Mouse (Mus musculus): ENCODE measurements around the gene Asap2. TPM values are rescaled to one million over a fixed set of nuclear protein-coding genes. Genes with fewer than 3 reads are reported as not detected.

Asap2 gene
- total and polyA plus RNA-seq, 2 experiments from 2014 or later, result 14.9 to 27.8 TPM

DNA sequence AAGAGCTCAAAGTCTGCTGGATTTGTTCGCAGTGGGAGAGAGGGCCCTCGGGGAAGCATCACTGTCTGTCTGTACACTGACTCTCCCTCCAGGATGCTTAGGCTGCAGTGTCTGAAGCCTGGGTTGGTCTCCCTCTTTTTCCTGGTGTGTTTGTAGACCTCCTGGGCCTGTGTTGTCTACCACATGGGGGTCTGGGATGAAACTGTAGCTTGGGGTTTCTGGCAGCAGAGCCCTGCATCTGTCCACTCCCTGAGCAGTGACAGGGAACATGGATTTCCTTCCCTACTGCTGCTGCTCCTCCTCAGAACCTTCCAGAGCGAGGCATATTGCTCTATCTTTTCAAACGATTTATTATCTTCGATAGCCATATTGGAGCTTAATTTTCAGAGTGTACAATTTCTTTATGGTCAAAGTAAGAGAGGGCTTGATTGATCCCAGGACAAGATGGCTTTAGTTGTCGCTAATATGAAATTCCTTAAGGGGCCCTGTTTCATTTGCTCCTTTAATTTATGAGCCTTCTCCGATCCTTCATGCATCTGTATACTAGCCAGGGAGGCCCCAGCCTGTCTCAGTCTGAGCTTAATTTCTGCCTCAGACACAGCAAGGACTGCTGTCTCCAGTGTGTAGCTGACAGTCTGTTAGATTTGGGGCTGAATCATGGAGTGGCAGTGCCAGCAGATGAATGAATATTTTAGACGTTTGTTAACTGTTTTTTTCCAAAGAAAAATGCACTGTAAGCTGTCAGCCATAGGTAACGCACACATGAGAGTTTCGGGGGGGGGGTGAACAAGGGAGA, 135.6 kb downstream of the Asap2 start:
- ATAC-seq (peak; percentile 92), DNase-seq (peak; percentile 40)
- WGBS, result 50% methylated on average over 10 of the region's 10 CpGs
- no peaks in the 10 kb centered on the region for H3K36me3 ChIP-seq (ENCODE audit: insufficient read depth)
- H3K4me3 ChIP-seq (ENCODE audit: low read depth, low read length), result no peak overlapping the region
- H3K9ac ChIP-seq, result no peak overlapping the region
- H3K9me3 ChIP-seq (ENCODE audit: low read length), result no peaks in the 10 kb centered on the region
- peak overlapping the region; percentile 24; the same call in 1 of the 2 replicates for H3K27ac ChIP-seq (ENCODE audit: low read depth, low read length)
- TF ChIP-seq CTCF (IDR thresholded peaks at IDR 0.05; ENCODE audit: low read depth), result no peak
- no peak overlapping the region for H3K4me2 ChIP-seq (ENCODE audit: low read depth)
- no peaks in the 10 kb centered on the region for H3K27me3 ChIP-seq (ENCODE audit: insufficient read depth, low read length)
- no peaks in the 10 kb centered on the region for H3K4me1 ChIP-seq (ENCODE audit: insufficient read depth)

DNA sequence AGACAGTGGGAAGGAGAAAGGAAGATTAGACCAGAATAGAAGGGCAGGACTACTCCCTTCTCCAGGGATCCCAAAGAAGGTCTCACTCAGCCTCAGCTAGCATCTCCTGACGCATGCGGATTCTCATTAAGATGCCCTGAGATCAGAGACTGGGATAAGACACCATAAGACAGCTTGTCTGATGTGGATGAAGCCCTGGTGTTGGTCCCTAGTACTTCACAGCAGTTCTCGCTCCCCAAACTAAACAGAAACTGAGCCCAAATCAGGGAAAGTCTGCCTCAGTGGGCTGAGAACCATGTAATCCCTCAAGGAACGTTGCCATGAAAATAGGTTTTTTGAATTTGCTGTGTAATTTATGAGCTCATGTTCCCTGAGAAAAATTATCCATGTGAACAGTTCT, 136.3 kb downstream of the Asap2 start:
- 74% methylated on average over 4 of the region's 4 CpGs for WGBS
- Histone ChIP-seq H3K9me3 (ENCODE audit: low read length) (no peaks in the 10 kb centered on the region), H3K36me3 (ENCODE audit: insufficient read depth) (no peaks in the 10 kb centered on the region), H3K27me3 (ENCODE audit: insufficient read depth, low read length) (no peaks in the 10 kb centered on the region), H3K27ac (ENCODE audit: low read depth, low read length) (peak overlapping the region; percentile 24; the same call in 1 of the 2 replicates), H3K4me2 (ENCODE audit: low read depth) (no peak overlapping the region), H3K9ac (no peak overlapping the region), H3K4me1 (ENCODE audit: insufficient read depth) (no peaks in the 10 kb centered on the region), H3K4me3 (ENCODE audit: low read depth, low read length) (no peak overlapping the region)
- ATAC-seq (peak; percentile 41), DNase-seq (no peak)
- TF ChIP-seq CTCF (IDR thresholded peaks at IDR 0.05; ENCODE audit: low read depth), result no peak

DNA sequence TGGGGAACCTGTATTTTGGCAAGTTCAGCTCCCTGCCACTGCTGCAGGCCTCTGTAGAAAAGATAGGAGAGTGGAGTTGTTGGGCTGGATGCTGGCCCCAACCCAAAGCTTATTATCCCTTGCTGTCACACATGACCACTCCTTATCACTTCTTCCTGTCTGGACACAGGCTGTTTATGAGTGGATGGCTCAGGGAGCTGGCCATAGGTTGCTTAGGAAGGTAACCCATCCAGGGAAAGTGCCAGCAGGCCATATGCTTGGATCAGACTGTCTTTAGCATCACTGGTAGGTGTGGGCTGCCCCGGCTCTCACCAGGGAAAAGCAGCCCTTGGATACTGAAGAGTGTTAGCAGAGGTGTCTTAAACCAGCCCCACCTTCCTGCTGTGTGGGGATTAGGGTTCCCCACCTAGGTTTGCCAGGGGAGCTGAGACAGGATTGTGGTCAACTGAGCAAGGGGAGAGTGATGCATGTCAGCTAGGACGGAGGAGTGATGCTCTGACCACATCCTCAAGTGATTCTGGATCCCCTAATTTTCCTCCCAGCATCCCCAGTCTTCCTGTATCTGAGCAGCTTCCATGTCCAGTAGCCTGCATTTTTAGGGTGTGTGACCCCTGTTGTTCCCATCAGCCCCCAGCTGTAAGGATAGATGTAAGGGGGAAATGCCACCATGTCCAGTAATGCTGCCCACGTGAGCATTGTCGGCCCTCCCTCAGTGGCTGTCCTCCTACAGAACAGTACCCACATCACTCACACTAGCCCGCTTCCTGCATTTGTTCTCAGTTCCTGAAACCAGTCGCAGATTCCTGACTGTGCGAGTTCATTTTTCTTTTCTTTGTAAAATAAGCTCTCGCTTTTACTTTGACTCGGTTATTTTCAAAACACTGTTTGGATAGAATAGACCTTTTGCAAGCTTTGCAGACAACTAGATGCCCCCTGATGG, 138.9 kb downstream of the Asap2 start:
- WGBS, result 83% methylated on average over 9 of the region's 9 CpGs
- Histone ChIP-seq H3K27ac (ENCODE audit: low read depth, low read length) (no peak overlapping the region), H3K4me1 (ENCODE audit: insufficient read depth) (peaks cover 11% of the 10 kb centered on the region), H3K27me3 (ENCODE audit: insufficient read depth, low read length) (no peaks in the 10 kb centered on the region), H3K4me3 (ENCODE audit: low read depth, low read length) (no peak overlapping the region), H3K4me2 (ENCODE audit: low read depth) (no peak overlapping the region), H3K9me3 (ENCODE audit: low read length) (no peaks in the 10 kb centered on the region), H3K9ac (no peak overlapping the region), H3K36me3 (ENCODE audit: insufficient read depth) (no peaks in the 10 kb centered on the region)
- TF ChIP-seq CTCF (IDR thresholded peaks at IDR 0.05; ENCODE audit: low read depth), result no peak
- DNase-seq, result no peak
- no peak for ATAC-seq

DNA sequence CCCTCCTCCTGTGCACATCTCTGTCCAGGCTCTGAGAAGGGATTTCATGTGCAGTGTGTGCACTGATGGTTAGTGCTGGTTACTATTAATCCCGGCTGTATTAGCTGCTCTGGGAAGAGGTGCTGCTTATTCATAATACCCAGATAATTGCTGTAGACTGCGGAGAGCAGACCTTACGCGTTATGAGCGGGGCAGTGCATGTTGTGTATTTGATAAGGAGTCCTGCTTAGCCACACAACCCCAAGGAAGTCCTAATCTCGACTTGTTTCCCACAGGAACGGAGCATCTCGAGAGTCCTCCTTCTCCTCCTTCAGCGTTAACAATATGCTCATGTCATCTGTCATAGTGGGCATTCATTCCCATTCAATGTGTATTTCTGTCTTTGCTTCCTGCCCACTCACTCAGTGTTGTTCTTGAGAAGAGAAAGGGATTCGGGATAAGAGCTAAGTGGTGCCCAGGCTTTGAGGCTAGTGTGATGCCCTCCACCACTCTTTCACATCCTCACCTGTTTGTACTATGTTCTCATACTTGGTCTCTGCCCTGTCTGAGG, 140.1 kb downstream of the Asap2 start:
- Histone ChIP-seq H3K9me3 (ENCODE audit: low read length) (no peaks in the 10 kb centered on the region), H3K4me3 (ENCODE audit: low read depth, low read length) (no peak overlapping the region), H3K9ac (no peak overlapping the region), H3K4me2 (ENCODE audit: low read depth) (no peak overlapping the region), H3K4me1 (ENCODE audit: insufficient read depth) (peaks cover 18% of the 10 kb centered on the region), H3K27ac (ENCODE audit: low read depth, low read length) (no peak overlapping the region), H3K36me3 (ENCODE audit: insufficient read depth) (no peaks in the 10 kb centered on the region), H3K27me3 (ENCODE audit: insufficient read depth, low read length) (no peaks in the 10 kb centered on the region)
- no peak for TF ChIP-seq CTCF (IDR thresholded peaks at IDR 0.05; ENCODE audit: low read depth)
- DNase-seq, result no peak
- WGBS, result 72% methylated on average over 10 of the region's 10 CpGs
- no peak for ATAC-seq

DNA sequence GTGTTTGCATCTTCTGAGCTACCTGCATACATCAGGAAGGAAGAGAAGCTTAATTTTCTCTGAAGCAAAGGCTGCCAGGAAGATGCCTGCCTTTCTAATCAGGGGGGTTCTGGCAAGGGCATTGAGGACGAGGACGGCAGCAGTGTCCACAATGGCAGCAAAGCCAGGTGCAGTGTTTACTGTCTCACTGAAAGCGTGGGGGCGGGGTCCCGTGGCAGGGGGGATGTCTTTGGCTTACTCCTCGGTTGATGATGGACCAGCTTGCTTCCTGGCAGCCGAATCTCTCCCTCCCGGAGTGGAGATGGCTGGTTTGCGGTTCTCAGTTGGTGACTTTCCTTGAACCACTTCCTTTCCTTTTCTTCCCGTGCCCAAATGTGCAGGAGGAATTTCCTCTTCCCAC, 142.3 kb downstream of the Asap2 start:
- no peak for DNase-seq
- H3K27ac ChIP-seq (ENCODE audit: low read depth, low read length), result peak overlapping the region; percentile 31; the same call in 1 of the 2 replicates
- H3K4me1 ChIP-seq (ENCODE audit: insufficient read depth), result peaks cover 27% of the 10 kb centered on the region
- H3K27me3 ChIP-seq (ENCODE audit: insufficient read depth, low read length), result no peaks in the 10 kb centered on the region
- no peak for ATAC-seq
- H3K9ac ChIP-seq, result peak overlapping the region; percentile 10; the same call in 1 of the 2 replicates
- no peaks in the 10 kb centered on the region for H3K36me3 ChIP-seq (ENCODE audit: insufficient read depth)
- no peak for TF ChIP-seq CTCF (IDR thresholded peaks at IDR 0.05; ENCODE audit: low read depth)
- H3K4me3 ChIP-seq (ENCODE audit: low read depth, low read length), result no peak overlapping the region
- 33% methylated on average over 10 of the region's 10 CpGs for WGBS
- H3K9me3 ChIP-seq (ENCODE audit: low read length), result no peaks in the 10 kb centered on the region
- no peak overlapping the region for H3K4me2 ChIP-seq (ENCODE audit: low read depth)

DNA sequence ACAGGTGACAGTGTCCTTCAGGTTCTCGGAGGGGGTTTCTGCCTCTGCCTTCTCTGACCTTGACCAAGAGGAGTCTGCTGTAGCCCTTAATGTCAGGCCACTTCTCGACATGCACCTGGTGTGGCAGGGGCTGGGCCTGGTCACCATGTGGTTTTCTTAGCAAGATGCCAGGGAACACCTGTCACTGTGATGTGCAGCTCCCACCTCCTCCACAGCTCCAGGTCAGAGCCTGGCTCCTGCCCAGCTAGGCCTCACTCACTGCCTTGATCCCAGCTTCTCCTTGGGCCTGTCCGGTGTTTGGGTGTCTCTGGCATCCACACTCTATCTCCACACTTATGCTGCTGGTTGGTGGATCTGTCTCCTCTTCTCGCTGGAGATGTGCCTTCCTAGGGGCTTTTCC, 142.8 kb downstream of the Asap2 start:
- H3K27ac ChIP-seq (ENCODE audit: low read depth, low read length), result peak overlapping the region; percentile 31; the same call in 1 of the 2 replicates
- H3K4me3 ChIP-seq (ENCODE audit: low read depth, low read length), result no peak overlapping the region
- no peaks in the 10 kb centered on the region for H3K27me3 ChIP-seq (ENCODE audit: insufficient read depth, low read length)
- ATAC-seq, result no peak
- no peaks in the 10 kb centered on the region for H3K9me3 ChIP-seq (ENCODE audit: low read length)
- H3K9ac ChIP-seq, result no peak overlapping the region
- no peak for TF ChIP-seq CTCF (IDR thresholded peaks at IDR 0.05; ENCODE audit: low read depth)
- 74% methylated on average over 4 of the region's 4 CpGs for WGBS
- no peak for DNase-seq
- H3K4me2 ChIP-seq (ENCODE audit: low read depth), result no peak overlapping the region
- H3K4me1 ChIP-seq (ENCODE audit: insufficient read depth), result peaks cover 27% of the 10 kb centered on the region
- H3K36me3 ChIP-seq (ENCODE audit: insufficient read depth), result no peaks in the 10 kb centered on the region
